Mouse (Mus musculus) hindlimb bud, embryonic 11.5 days (tissue): ENCODE results near the gene Tmem120b.

Experiments used
- DNase-seq: peaks from one replicate; pipeline ENCODE4 v3.0.0-alpha.2; 2012; ENCODE audit warnings: low read depth, low spot score; ENCODE audit errors: extremely low spot score

Gene Tmem120b

DNA sequence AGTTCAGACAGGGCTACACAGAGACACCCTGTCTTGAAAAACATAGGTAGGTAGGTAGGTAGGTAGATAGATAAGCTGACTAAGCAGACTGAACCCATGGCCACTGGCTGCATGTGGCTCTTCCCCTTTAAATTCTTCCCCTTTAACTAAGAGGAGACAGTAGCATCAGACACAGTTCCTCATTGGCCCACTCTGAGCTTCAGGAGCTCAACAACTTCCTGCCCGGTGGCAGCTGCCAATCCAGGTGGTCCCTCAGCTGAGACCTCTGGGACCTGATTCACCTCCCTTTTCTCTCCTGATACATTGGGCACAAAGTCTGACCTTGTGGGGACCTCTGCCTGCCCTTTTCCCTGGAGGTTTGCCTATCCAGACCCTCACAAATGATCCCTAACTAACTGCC lies 84.7 kb downstream of the Tmem120b start:
- no peak for DNase-seq

DNA sequence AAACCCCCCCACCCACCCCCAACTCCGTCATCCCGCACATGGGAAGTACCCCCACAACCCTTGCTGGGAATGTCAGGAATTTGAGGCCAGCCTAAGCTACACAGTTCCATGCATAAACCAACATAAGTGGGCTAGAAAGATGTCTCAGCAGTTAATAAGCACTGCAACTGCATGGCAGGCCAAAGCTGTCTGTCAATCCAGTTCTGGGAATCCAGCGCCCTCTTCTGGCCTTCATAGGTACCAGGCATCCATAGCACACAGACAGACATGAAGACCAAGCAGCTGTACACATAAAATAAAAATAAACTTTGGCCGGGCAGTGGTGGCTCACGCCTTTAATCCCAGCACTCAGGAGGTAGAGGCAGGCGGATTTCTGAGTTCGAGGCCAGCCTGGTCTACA lies 87.2 kb downstream of the Tmem120b start:
- no peak for DNase-seq

DNA sequence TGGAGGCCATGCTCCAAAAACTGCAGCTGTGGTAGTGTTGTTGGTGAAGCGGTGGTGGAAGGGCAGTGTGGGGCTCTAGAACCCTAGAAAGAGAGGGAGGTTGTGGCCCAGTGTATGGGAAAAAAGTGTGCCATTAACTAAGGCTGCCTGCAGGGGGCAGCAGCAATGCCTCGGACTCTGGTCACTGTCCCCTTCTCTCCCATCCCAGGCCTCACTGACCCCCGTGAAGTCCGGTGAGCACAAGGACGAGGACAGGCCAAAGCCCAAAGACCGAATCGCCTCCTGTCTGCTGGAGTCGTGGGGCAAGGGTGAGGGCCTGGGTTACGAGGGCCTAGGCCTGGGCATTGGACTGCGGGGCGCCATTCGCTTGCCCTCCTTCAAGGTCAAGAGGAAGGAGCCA lies 88.5 kb downstream of the Tmem120b start:
- DNase-seq: no peak

DNA sequence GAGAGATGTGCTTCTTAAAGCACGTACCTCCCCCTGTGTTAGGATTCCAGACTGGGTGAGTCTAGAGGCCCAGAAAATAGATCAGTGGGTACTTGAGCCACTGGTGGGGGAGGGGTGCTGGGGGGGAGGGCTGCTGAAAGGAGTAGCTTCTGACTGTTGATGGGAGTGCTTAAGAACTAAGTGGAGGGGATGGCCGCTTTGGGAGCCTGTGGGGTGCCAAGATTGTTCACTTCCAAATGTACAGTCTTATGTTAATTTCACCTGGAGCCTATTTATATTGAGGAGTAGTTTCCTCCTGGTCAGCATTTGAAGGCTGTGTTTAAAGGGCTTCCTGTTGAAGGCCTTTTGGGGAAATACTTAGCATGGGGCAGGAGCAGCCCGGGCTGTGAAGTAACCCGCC lies 89.8 kb downstream of the Tmem120b start:
- no peak for DNase-seq

DNA sequence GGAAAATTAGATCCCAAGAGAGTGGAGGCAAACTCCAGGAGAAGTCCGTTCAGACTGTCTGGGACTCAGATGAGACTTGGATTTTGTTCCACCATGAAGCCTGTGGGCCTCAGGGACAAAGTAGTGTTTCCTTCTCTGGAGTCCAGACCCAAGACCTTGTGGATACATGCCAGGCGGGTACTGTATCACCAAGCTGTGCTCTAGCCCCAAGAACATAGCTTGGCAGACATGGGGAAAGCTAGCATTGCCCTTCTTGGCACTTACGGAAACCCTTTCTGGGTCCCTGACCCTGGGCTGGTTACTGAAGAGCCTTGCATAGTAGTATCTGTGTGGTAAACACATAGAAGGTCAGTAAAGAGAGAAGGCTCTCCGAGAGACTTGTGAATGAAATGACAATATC lies 91.2 kb downstream of the Tmem120b start:
- DNase-seq: no peak

DNA sequence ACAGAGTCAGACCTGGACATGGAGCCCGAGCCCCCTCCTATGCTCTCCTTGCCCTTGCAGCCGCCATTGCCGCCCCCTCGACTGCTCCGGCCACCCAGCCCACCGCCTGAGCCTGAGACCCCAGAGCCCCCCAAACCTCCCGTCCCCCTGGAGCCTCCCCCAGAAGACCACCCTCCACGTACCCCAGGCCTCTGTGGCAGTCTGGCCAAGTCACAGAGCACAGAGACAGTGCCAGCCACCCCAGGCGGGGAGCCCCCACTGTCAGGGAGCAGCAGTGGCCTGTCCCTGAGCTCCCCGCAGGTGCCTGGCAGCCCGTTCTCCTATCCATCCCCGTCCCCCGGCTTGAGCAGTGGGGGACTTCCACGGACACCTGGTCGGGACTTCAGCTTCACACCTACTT lies 91.7 kb downstream of the Tmem120b start:
- DNase-seq: no peak

DNA sequence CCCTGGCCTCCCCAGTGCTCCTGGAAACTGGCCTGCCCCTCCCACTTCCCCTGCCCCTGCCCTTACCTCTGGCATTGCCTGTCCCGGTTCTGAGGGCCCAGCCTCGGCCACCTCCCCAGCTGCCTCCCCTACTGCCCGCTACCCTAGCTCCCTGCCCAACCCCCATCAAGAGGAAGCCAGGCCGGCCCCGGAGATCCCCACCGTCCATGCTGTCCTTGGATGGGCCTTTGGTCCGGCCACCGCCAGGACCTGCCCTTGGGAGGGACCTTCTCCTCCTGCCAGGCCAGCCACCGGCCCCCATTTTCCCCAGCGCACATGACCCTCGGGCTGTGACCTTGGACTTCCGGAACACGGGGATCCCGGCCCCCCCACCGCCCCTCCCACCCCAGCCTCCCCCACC lies 92.1 kb downstream of the Tmem120b start:
- DNase-seq: no peak

DNA sequence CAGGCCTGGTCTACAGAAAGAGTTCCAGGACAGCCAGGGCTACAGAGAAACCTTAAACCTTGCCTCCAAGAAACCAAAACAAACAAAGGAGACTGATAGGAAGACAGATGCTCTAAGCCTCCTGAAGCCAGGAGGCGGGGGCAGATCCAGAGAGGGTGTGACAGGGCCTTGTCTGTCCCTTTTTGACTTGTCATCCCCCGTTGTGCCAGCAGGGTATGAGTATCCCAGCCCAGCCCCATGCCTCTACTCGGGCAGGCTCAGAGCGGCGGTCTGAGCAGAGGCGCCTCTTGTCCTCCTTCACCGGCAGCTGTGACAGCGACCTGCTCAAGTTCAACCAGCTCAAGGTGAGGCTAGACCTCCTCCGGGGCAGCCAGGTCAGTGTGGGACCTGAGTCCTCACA lies 94.7 kb downstream of the Tmem120b start:
- no peak for DNase-seq

DNA sequence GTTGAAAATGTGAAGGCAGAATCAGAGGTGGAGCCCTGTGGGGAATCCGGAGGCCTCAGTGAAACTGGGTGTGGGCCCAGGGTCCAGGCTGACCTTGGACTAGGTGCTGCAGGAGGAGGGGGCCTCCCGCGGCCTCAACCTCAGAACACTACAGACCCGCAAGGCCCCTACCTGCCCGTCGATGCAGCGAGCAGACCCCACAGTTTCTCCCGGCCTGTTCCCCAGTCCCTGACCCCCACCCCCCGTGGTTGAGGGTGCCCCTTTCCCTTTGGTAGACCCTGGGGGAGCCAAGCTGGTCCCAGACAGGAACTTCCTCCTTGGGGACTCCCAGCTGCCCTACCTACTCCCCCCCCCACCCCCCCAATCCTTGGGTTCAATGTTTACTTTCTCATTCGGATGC lies 98.2 kb downstream of the Tmem120b start:
- DNase-seq: no peak
